Mouse (Mus musculus) WW6 (cell line): ENCODE results near the gene Snx11.
A peak's percentile ranks its signal among the peaks of the same experiment; 100 is the strongest.
"Not testable (repeated sequence)": the region's sequence is repeated elsewhere in the genome, so short reads cannot be mapped to it uniquely, and the experiment has no call there.

Experiments used
- DNase-seq: peaks from one replicate; pipeline ENCODE4 v3.0.0-alpha.2; 2013; ENCODE audit warnings: low read depth, low spot score

The Snx11 gene

DNA sequence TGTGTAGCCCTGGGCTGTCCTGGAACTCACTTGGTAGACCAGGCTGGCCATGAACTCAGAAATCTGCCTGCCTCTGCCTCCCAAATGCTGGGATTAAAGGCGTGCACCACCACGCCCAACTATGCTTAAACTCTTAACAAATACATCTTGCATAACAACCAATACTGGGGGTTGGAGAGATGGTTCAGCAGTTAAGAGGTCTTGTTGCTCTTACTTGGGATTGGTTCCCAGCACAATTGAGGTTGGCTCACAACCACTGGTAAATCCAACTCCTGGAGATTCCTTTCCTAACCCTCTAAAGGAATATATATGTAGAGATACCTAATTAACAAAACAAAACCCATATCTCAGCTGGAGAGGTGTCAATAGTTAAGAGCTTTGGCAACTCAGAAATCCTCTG lies 18.7 kb upstream of the Snx11 start:
- no peak for DNase-seq

DNA sequence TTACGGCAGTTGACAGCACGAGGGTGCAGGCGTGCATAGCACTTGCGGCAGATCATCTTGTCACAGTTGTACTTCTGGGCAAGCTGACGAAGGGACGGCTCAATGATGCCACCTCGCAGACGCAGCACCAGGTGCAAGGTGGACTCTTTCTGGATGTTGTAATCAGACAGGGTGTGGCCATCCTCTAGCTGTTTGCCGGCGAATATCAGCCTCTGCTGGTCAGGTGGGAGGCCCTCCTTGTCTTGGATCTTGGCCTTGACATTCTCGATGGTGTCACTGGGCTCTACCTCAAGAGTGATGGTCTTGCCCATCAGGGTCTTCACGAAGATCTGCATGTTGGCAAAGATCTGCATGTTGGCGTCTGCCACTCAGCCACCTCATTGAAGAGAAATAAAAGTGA lies 18.1 kb upstream of the Snx11 start:
- no peak for DNase-seq

DNA sequence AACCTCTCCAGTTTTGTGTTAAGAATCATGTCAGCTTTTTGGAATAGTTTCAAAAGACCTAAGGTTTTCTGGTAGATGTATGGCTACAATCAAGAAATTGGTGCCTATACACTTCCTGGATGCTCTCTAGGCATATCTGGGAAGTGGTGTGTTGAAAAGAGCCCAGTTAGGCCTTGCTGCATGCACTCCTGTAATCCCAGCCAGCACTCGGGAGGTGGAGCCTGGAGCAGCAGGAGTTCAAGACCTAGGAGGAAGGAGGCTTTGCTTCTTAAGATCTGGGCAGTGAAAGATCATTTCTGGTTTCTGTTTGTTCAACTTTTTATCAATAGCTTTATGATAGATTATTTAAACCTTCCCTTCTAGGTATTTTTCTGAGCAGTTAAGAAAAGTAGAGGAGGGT lies 13.3 kb upstream of the Snx11 start:
- no peak for DNase-seq

DNA sequence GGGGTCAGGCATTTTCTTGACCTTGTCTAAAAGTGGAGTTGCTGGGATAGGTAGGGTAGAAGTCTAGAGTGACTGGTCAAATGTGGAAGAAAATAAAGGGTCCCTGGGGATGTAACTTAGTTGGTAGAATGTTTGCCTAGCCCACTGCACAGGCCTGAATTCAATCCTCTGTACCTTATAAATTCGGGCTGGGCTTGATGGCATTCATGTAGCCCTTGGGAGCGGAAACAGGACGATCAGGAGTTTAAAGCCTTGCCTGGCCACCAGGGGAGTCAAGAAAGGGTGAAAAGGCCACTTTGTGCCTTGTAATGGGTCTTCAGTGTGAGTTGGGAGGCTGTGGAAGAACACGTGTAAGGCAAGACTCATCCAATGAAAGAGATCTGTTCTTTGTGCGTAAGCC lies 12.6 kb upstream of the Snx11 start:
- no peak for DNase-seq

DNA sequence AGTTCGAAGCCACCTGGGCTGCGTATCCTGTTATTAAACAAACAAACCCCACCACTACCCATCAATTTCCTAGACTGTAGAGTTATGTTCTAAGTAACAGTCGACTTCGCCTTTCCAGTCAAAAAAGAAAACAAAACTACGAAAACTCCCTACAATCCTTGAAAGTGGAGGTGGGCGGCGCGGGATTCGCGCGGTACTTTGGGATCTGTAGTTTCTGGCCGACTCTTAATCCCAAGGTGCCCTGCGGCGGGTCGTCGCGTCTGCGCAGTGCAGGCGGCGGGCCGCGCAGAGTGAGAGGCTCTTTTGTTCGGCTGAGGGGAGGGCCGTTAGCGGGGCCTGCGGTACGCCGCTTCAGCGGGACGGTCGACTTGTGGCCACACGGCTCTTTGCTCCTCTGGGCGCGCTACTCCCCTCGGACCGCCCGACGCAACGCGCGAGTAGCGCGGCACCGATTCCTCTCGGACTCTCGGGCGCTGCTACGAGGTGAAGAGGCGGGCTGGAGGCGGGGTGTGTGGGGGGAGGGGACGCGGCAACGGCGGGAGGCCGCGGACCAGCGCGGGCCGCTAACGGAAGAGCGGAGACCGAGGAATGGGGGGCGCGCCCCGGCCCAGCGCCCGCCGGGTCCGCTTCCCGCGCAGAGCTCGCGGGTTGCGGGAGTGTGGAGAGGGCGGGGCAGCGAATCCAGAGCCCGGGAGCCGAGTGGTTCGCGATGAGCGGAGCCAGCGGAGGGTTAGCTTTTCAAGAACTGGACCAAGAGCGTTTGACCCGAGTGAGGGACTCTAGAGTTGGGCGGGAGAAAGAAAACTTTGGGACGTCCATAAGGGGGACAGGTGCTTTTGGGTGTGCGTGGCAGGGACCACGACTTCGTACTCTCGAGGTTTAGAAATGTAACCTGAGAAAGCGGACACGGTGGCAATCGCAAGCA lies 11.8 kb upstream of the Snx11 start, which contains the start of gene Cbx1:
Gene Cbx1, plus strand, starts transcription at position 257 of the 925 bp plus-strand sequence.
- peak; percentile 91 for DNase-seq

DNA sequence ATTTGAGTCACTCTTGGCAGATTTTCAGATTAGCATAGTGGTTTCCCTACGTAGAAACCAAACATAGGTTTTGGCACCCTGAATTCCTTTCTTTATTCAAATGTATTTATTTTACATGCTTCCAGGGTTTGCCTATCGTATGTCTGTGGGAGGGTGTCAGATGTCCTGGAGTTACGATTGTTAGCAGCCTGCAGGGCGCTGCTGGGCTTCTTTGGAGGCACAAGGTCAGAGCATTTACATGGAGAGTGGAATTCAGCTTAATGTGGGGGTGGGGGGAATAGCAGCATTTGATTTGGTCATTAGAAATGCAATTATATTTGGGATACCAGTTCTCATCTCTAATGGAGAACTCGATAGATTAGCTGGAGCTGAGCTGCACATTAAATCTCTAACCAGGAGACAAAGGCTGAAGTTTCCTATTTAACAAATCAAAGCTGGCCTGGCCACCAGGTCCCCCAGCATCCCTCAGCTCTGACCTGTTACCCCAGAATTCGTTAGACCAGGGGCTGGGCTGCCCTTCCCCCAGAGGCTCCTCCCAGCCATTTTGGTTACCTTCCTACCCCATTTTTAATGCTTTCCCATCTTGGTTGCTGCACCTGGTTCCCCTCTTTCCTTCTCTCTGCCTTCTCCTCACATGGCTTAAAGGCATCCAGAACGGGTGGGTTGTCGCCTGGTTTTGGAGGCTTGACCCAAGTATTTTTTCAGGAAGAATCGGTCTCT lies 9.5 kb upstream of the Snx11 start:
- DNase-seq: no peak

DNA sequence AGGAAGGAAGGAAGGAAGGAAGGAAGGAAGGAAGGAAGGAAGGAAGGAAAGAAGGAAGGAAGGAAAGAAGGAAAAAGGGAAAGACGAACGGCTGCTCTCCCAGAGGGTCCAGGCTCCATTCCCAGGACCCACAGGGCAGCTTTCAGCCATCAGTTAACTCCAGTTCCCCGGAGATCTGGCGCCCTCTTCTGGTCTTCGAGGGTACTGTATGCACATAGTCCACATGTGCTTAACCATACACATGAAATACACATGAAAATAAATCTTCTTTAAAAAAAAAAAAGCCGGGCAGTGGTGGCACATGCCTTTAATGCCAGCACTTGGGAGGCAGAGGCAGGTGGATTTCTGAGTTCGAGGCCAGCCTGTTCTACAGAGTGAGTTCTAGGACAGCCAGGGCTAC lies 7.5 kb upstream of the Snx11 start:
- not testable (repeated sequence) for DNase-seq

DNA sequence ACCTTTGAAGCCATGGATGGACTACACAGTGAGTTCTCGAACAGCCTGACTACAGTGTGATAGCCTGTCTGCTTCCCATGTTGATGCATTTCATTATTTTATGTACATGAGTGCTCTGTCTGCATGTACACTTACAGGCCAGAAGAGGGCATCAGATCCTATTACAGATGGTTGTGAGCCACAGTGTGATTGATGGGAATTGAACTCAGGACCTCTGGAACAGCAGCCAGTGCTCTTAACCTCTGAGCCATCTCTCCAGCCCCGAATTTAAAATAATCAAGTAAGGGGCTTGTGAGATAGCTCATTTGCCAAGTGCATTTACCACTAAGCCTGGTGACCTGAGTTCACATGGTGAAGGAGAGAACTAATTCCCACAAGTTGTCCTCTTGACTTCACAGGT lies 4.1 kb upstream of the Snx11 start:
- no peak for DNase-seq

DNA sequence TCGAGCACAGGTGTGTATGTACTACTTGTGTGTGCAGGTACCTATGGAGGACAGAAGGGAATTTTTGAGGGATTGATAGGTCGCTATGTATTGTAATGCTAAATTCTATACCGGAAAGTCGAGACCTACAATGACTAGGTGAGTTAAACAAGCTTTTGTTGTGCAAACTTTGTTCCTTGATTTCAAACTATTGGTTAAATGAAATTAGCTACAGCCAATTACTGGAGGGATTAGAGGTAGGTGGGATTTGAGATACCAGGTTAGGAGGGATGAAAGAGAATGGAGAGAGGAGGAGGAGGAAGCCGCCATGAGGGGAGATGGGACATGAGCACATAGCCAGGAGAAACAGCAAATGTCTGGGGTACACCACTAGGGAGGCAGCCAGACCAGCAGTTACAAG lies 2.9 kb upstream of the Snx11 start:
- DNase-seq: no peak

DNA sequence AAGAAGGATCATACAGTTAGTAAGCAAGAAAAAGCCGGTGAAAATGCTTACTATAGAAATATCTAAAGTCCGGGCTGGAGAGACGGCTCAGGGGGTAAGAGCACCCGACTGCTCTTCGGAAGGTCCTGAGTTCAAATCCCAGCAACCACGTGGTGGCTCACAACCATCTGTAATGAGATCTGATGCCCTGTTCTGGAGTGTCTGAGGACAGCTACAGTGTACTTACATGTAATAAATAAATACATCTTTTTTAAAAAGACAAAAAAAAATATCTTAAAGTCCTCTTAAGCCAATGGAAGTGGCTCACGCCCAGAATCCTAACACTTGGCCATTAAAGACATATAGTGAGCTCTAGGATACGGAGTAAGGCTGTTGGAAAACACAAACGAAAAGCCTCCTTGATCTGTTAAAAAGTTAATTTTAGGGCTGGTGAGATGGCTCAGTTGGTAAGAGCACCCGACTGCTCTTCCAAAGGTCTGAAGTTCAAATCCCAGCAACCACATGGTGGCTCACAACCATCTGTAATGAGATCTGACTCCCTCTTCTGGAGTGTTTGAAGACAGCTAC lies 785 bp upstream of the Snx11 start:
- not testable (repeated sequence) for DNase-seq

DNA sequence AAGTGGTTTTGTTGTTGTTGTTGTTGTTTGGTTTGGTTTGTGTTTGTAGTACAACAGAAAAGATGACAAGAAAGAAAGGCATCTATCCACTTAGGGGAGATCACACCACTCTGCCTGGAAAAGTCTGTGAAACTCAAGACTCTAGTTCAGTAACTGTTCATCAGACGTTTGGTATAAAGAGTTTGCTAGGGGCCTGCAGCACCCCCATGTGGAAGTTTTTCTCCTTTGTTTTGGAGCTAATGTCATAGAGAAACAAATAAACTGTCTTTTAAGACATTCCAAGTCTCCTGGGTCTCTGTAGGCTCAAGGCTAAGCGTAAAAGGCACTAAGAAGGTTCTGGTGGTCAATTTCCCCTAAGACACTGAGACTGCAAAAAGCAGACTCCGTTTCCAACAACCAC lies 1.3 kb downstream of the Snx11 start:
- no peak for DNase-seq

DNA sequence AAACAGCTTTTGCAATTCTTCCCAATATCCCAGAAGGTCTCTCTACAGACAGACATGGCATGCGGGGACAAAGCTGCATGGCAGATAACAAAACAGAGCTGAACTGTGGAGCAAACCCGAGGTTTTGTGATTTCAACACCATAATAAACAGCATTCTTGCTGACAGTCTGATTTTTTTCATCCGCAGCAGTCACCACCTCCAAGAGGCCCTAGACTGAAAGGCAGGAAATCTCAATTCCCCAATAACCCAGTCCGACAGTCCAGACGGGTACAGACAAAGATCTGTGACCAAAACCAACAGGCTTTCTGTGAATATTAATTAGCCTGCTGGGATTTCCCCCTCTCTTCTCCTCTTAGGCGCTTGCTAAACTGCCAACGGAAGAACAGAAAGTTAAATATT lies 1.7 kb downstream of the Snx11 start:
- DNase-seq: no peak

DNA sequence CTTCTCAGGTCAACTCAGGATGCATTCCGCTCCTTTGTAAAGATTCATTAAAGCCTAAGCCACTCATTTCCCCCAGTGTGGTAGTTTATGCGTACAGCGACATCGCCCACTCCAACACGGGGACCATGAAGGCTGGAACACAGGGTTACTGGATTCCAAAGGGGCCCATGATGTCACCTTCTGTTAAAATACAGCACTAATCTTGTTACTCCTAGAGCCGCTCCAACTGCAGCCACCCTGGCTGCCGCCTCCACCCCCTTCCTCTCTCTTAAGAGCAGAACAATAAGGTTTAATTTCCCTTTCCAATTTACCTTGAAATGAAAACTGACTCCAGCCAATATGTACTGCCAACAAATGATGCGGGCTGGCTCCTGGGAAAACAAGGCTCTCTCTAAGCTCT lies 2.3 kb downstream of the Snx11 start:
- no peak for DNase-seq

DNA sequence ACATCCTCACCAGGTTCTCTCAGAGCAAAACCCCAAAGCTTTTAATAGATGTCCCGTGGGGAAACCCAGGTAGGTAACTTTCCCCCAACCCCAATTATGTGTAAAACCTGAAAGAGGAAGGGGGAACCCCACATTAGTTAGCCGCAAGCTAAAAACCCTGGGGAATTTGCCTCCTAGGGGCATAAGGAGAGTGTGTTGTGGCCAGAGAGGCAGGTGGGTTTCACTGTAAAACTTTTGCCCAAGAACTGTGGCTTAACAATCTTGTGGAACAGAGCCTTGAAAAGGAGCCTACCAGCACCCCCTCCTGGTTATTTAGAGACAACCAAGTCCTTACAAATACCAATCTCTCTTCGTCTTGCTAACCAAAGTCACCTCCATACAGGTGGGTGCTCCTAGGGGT lies 2.8 kb downstream of the Snx11 start:
- no peak for DNase-seq

DNA sequence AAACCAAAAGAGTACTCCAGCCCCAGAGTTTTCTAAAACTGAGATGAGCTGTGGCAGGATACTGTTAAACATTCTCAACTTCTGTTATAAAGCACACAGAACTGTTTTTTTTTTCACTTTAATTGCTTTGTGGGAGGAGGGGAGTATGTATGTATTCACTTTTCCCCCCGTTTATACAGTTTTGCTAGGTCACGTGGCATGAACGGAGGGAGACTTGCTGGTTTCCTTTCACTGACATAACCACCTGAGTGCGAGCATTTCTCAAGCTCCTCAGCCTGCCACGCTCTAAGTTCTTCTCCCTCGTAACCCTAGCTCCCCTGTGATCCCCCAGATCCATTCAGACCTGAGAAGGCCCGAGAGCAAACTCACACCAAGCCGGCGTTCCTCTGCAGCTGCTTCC lies 4.9 kb downstream of the Snx11 start:
- no peak for DNase-seq

DNA sequence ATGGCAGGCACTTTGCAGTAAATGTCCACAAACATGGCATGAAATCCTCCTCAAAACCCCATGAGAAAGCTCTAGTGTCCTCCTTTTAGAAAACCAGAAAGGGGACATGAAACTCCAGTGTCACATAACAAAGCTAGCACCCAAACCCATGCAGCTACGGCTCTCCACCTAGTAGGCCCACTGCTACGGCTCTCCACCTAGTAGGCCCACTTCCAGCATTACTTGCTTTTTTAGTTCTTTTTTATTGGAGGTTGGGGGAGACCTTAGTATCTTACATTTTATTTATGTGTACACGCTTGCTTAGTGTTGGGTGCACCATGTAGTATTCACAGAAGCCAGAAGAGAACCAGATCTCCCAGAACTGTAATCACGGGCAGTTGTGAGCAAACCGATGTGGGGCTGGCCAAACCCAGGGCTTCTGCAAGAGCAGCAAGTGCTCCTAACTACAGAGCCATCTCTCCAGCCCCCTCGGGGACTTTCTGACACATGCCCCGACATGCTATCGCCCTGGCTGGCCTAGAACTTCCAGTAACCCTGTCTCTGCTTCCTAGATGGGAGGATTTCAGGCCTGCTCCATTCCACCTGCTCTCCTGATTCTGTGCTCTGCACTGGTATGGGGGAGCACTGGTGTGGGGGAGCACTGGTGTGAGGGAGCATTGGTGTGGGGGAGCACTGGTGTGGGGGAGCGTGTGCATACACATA lies 5.9 kb downstream of the Snx11 start:
- no peak for DNase-seq

DNA sequence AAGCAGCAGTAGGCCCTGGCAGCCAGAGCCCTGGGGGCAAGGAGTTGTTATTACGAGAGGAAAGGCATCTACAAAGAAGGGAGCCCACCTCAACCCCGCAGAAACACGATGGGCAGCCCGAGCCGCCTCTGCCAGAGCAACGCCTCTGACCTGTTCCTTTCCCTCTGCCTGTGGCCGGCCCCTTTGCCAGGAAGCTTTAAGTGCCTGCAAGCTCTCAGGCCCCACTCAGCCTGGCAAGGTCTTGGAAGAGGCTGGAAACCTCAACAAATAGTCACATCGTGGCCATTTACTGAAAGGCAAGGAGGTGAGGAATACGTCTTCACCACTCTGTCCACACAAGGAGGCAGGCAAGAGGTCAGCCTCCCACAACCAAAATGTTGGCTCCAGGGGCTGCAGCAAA lies 9.1 kb downstream of the Snx11 start:
- no peak for DNase-seq

DNA sequence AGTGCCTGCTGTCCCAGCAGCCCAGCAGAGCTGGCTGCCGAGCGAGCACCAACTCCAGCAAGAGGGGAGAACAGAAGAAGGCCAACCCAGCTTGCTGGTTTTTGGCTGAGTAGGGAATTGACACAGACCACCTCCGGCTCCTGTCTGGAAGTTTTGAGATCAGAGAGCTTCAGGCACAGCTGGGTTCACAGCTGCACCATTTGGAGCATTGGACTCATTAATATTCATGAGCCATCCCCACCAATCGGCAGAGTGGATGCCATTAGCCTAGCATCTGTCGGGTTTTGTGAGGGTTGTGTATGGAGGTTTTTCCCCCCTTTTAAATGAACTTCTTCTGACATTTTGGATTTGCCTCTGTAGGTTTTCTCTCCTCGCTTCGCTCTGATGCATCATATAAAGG lies 10.3 kb downstream of the Snx11 start:
- DNase-seq: no peak

DNA sequence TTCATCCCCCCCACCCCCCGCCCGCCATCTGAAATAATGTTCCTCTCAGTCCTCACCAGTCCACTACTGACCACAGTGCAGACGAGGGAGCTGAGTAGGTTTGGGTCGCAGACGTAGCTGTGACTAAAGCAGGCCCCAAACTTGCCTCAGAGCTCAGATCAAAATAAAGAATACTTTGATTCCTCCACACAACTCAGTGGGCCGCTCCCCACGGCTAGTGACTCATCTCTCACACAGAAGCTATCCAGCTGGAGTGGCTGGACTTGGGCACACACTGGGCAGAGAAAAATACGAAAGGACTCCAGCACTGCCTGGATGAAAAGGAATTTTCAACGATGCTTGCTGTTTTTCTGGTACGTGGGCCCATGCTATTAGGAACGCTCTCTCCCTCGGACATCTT lies 10.8 kb downstream of the Snx11 start:
- no peak for DNase-seq

DNA sequence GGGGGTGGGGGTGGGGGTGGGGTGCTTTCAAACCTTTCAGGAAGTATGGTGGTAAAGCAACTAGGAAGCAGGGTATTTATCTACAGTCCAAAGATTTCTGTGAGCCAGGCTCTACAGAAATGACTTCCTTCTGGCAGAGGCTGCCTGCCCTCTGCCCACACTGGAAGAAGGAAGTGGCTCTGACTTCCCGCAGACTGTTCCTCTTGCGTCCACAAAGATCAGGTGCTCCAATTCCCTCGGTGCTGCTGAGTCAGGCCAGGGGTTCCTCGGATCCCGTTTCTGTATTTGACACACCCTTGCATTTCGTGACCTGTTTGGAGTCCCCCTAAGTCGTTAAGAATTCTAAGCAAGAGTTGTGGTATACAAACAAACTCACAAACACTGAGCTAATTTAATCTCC lies 11.7 kb downstream of the Snx11 start:
- no peak for DNase-seq

DNA sequence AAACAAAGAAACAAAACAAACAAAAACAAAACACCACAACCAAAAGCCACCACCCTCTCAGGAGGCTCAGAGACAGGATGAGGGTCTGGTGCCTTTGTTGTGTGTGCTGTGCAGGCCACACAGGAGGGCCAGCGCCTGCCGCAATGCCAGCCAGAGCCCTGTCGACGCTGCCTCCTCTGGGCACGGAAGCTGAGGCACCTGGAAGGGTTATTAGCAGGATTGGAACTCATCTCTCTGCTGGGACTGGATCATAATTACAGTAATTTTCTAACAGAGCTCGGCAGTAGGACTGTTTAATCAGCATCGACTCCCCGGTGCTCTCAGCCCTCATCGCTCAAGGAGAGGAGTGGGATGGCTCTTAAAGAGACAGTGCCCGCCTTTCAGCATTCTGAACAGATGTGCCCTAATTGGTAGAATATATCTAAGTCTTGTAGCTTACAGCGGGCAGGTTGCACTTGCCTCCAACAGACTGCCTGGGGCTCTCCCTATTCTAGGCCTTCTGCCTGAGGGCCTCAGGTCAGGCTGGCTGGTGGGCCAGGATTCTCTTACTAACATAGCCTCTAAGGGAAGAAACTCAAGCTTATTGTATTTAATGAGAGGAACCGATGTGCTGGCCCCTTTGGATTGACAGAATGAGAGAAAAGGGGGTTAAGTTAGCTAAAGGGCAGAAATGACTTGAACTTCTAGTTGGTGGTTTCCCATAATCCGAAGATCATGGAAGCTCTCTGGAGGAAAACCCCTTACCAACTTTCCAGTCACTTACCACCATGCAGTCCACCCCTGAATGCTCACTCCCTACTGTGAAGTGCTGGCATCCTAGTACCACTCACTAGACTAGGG lies 12.6 kb downstream of the Snx11 start:
- DNase-seq: no peak
